Mouse (Mus musculus) lung, postnatal 4 days (tissue): ENCODE data around the gene Spag16.

Experiments used
- DNase-seq, 2 experiments: peaks; one replicate each; pipeline ENCODE4 v3.0.0; 2021

The Spag16 gene

DNA sequence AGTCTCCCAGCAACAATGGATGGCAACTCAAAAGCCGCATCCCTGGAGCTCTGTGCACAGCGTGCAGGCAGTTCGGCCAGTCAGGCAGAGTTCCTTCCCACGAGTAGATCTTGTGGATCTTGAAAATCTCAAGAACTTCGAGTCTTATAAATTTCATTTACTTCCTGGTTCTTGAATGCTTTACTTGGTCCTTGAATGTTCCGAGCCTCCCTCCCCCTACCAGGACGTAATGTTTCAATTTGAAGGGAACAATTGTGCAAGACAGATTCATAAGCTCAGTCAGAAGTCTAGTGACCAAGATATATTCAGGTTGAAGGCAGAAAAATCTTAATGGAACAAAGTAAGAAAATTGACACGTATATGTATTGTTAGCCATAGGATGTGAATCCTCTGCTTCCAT lies 277.9 kb downstream of the Spag16 start:
- DNase-seq: no peak

DNA sequence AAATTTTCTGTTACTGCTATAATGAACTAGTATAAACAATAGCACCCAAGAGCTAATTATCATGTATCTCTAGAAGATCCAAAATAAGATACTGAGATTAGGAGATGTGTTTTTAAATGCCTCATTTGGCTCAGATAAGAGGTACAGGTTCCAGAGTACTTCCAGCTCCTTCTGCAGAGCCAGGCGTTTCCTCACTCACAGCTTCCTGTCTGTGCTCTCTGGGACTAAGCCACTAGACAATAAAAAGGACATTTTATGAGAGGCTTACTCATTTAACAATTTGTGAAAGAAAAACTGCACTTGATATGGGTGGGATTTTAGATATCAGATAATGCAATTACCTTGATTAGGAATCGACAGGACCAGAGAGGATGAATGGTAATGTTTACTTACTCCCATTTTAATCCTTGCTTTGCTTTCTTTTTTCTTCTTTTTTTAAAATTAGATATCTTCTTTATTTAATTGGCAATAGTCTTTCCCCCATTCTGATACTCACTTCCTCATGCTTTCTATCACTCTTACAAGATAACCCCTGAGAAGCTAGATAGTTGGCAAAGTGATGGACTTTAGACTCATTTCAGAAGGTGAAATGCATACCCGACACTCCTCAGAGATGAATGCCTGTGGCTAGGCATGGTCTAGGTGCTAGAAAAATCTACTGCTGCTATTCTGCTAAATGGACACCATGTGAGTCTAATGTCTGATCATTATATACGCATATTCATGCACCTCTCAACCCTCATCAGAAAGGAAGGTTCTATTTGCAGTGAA lies 289.6 kb downstream of the Spag16 start:
- DNase-seq: no peak

DNA sequence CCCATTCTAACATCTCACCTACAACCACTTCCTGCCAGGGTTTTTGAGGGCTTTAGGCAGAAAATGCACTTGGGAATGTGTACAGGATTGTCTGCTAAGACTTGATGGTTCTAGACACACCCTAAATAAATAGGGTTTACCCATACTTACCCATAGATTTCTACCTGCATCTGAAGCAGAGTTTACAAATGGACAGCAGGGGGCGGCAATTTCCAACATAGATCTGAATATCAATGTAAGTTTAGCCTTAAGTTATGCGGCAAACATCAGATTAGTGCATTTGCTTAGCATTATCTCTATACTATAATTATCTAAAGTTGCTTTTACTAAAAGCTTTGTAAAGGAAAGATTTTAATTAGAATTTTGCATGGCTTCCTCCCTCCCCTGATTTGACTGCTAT lies 301.3 kb downstream of the Spag16 start:
- no peak for DNase-seq

DNA sequence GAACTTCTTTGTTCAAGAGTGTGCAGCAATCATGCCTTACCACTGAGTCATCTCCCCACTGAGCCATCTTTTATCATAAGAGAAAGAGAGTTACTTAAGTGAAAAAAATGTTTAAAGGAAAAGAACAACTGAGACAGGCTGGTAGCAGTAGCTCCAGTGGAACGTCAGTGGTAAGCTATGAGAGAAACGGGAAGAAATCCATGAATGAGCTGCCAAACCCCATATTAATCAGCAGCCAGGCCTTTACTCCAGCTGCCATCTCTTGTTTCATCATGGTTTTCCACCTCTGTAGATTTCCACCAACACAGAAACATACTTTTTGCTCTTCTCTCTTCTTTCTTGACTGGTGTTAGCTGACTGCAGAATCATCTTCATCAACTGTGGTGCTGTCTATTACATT lies 308.8 kb downstream of the Spag16 start:
- no peak for DNase-seq

DNA sequence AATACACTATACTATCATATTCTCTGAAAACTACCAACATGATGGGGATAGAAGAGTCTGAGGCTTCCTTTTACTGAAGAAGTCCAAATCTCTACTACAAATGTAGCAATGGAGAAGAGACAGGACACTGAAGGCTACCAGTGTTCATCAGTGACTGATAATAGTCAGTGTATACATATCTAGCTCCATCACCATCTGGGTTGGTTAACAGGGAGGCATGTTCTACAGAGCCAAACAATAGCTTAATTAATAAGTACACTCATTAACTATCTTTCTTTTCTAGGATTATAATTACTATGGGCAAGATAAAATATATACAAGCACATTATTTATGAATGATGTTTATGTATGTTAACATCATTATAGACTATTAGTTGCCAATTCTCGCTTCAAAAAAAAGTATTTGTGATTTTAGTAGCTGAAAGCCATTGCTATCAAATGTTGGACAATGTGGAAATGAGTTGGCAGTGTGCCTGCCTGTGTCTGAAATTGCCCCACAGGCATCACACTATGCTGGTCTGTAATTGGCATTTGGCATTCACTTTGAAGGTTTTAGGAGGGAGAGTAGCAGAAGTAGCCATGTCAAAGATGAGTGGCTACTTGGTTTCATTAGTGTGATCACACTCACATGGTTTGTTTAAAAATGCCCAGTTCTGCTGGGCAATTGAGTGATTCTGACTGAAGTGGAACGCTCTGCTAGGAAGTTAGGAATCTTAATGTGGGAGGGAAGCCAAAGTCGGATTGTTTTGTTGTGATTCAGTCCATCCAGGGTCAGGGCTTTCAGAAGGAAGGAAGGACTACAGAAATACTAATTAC lies 338.8 kb downstream of the Spag16 start:
- DNase-seq: peak in 1 of 2 experiments; percentile 20

DNA sequence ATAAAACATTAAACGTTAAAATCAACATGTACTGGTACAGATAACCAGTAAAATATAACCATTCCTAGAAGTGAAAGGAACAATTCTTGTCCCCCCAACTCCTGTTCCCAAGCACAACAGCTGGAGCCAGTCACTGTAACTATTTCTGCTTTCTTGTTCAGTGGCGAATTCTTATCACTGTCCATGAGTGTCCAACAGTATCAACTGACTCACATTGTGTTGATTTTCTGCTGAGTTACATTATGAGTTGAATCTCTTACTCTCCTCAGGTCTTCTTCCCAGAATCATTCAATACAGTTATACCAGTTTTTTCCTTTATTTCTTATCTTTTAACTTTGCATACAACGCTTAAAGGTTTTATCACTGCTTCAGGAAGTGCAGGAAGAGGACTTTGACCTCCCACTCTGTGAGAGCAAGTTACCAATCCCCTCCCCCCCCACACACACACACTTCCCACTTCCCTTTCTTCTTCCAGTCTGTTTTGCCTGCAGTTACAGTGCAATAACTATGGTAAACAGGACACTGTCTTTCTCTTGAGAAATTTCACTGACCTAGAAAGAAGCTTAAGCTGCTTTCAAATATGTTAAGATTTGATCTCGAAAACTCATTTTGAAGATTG lies 353.5 kb downstream of the Spag16 start:
- no peak for DNase-seq

DNA sequence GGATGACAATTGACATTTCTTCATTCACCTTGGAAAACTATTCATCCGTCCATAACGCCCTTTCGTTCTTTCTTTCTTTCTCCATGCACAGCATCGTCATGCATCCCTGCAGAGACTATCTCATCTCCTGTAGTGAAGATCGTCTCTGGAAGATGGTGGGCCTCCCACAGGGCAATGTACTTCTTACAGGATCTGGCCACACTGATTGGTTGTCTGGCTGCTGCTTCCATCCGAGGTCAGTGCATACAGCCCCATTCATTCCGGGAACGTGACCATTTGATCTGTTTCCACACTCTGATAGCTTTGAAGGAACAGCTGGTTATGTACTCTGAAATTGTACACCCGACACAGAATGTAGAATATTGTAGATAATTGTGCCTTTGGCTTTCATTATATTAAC lies 438.0 kb downstream of the Spag16 start:
- DNase-seq: no peak

DNA sequence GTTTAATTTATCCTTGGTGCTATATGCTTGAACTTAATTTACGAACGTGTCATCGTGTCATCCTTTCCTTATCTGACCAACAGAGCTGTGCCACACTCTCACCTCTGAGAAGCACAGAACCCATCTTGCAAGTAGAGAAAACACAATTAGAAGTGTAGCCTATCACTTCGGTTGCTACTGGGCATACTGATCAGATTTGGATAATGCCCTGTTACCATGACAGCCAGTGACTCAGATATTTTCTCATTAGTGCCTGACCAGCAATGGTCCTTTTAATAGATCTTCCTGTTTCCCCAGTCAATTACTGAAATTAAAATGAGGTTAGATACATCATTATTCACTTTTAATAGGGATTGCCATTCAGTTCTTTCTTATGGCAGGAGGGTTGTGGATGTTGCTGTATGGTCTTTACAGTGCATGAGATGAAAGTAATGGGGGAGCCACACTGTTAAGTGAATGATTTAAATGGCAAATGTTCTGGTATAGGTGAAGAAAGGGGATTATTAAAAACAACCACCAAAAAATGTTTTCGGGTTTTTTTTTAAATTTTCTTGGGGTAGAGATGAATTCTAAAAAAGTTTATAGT lies 439.2 kb downstream of the Spag16 start:
- DNase-seq: no peak

DNA sequence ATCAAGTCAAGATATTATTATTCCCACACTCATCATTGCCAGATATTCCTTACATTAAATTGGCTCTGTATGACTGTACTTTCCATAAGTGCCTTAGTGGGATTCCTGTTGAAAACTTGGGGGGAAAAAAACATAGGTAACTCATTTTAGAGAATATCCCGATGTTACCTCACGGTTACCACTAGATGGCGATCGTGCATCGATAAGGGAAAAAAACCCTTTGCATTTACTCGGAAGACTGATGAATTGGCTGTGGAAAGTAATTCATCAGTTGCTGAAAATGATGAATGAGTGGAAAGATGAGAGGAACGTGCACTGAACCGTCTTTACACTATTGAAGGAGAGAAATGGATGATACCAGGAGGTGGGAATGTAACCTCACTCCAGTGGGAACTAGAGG lies 443.4 kb downstream of the Spag16 start:
- no peak for DNase-seq

DNA sequence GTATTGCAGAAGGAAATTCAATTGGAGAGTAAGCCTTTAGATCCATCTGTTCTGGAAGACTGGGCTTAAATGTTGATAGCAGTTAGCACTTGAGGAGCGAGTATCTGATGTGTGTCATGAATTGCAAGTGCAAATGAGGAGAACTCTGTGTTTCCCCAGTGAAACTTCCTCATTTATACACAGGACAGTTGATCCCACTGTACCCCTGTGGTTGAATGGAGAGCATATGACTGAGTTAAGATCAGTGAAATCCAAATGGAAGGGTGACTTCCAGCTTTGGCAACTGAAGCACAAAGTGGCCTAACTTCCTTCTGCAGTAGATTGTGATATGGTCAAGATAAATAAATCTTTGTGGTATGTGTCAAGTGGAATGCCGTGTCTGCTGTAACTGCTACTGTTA lies 446.0 kb downstream of the Spag16 start:
- no peak for DNase-seq

DNA sequence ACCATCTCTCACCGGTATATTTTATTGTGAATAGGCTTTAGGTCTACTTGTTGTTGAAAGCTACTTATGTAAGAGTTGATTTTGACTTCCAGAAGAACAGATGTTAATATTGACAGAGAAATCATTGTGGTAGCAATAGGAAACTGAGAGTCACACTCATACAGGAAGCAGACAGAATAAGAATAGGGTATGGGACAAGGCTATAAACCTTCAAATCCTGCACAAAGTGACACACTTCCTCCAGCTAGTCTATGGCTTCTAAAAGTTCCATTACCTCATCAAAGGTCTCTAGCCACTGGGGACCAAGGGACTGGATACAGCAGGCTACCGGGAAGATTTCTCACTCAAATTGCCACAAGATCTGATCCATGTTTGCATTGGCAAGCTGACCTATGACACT lies 452.5 kb downstream of the Spag16 start:
- DNase-seq: no peak

DNA sequence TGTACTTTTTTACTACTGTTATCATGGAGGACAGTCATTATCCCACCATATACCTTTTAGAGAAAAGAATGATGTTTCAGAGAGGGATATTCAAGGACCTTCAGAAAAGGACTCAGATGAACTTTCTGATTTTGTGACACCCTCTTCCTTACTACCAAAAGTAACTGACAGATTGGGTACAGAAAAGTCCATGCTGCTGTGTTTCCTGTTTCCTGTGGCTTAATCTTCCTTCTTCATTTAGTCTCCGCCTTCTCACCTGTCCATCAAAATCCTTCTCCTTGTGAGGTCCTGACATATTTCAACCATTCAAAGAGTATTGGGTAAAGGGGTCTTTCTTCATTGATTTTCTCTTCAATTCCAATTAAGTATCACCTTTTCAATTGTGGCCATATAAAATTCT lies 456.6 kb downstream of the Spag16 start:
- no peak for DNase-seq

DNA sequence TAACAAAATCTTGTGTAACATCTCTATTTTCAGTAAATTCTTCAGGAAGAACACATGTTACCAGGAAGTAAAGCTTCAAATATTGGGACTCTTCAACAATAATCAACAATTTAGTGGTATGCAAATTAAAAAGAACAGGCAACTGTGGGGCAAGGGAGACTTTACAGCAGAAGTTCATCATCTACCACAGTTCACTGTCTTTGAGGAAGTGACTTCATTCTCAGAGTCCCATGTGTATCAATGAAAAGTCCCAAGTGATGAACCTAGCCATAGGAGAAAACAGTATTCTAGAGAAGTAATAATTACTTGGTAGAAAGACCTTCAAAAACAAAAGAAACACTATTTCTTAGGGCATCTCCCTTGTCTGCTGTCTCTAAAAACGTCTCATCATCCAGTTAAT lies 457.4 kb downstream of the Spag16 start:
- DNase-seq: no peak

DNA sequence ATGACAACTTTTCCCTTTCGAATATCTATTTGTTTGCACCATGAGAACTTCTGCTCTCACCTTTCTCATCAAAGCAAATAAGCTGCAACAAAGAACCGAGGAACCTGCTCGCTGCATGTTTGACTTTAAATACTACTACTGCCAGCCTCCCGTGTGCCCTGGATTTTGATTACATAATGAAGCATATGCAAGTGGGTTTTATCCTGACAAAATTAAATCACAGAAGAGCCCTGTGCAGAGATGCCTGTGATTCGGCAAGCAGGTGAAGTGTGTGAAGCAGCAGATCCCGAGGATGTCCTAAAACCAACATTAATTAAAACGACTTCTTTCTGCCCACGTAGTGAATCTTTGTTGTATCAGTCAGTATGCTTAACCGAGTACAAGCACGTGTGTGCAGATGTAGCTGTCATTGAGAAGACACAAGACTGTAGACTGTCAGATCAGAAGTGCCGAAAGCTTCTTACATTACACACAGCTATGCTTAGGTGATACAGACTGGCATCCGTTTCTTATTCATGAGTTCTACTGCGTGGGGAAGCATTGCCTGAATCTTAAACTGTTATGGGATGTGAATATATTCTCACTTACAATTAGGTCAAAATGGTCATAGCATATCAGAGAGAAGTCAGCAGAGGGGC lies 489.5 kb downstream of the Spag16 start:
- DNase-seq: no peak

DNA sequence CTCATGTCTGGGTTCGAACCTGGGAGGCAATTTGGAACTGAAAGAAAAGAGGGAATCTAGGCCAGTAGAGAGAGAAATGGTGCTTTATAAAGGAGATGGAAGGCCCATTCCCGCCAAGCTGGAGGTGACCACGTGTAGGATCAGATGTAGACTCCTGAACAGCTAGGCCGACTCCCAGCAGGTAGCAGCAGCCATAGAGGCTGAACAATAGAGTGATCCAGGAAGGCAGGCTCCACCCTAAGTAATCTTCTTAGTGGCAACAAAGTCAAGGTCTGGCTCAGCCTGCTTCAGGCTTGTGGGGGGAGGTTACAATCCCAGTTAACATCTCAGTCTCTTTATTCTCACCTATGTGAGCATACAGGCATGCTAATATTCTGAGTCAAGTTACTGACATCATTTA lies 494.2 kb downstream of the Spag16 start:
- no peak for DNase-seq

DNA sequence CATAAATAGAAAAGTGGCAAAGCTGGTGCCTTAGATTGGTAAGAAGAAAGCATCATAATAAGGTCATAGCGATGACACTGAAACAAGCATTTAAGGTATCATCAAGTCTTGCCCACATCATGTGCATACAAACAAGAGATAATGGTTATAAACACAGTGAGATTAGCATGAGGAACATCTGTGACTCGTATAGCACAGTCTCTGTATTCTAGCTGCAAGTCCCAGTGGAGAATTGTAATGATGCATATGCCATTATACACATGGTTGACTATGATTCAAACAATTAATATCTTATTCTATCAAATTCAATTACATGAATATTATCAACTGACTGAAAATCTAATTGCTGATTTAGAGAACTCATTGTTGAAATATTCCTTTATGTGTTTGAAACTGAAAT lies 519.4 kb downstream of the Spag16 start:
- no peak for DNase-seq

DNA sequence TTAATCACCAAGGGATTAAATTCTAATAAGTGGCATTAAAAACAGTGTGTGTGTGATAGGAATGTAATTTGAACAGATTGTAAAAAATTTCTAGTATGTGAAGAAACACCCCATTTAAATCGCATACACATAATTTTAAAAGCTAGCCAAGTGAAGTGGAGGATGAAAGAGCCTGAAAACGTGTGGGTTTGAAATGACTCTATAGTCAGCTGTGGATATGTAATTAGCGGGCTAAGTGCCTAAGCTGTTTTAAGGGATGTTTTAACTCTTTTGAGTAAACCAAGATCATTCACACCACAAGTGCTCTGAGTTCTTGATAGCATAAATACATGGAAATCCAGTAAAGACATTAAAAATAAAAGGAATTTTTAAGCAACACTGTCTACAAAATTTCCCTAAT lies 524.6 kb downstream of the Spag16 start:
- no peak for DNase-seq

DNA sequence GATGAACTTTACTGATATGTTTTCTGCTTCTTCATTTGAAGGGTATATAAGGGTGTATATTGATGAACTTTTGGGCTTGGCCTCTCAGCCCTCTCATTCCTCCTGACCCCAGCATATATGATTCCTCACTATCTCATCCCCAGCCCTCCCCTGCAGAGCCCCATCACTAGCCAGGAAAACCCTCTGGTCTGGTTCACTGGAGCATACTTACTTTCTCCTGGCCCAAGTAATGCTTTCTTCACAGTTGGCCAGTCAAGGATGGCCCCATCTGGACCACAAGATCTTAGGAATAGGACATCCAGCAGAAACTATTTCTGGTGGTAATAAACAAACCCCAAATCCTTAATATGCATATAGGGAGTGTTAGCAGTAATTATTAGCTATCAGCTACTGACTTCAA lies 527.2 kb downstream of the Spag16 start:
- no peak for DNase-seq

DNA sequence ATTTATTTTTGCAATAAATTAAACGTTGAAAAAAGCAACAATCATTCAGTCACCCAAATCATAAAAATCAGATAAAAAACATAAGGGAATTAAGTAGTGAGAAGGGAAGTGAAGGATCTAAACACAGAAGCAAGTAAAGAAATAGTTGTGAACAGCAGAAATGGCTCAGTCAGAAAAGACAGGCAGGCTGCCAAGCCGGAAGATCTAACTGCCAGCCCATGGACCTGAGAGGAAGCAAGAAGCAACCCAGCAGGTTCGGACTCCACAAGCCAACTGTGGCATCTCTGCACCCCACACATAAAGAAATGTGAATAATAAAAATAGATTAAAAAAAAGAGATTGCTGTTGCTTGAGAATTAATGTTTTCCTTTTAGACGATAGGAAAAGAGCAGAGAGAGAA lies 545.0 kb downstream of the Spag16 start:
- no peak for DNase-seq

DNA sequence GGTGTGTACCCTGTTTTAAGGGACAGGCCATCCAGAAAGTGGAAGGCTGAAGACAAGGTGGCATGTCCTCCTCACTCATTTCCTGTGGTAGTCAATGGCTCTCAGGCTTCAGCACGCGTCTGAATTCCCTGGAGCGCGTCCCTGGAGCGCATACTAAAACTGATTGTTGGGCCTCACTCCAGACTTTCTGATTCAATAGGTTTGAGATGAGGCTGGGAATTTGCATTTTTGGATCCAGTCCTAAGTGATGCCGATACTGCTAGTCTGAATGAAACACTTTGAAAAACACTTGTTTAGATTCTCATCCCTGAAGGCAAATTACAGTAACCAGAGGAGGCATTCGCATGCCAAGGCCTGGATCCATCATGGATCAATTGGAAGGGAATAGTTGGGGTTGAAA lies 553.3 kb downstream of the Spag16 start:
- DNase-seq: no peak

DNA sequence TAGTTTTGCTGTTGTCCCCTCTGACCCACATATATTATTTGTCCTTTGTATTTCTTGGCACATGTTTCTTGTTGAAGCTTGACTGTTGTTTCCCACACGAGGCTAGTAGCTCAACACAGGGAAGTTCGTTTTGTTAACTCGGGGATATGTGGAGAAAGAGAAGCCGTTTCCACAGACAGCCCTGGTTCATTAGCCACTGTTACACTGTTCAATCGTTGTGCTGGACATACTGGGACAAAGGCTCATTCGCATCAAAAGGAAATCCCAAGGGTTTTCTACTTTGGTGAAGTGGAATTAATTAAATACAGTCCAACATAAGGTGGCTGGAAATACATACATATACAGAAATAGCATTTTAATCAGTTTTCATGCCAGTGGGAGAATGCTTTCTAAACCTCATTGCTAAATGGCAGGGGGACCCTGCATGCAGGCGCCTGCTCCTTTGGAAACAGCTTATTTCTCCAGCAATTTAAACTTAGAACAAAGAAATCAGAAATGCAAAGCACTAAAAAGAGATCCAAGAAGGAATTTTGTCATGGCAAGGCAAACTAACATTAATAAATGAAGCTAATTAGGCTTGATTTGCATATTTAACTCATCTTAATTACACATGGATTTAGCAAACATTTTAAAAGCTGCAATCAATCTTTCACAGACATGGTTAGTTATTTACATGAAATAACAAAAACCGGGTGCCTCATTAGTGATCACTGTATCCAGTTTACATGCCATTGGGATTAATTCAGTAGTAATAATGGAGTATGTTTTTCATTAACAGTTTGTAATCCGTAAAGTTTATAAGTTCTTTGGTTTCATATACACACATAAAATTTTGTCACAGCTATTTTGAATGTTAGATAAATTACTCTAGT lies 615.7 kb downstream of the Spag16 start:
- DNase-seq: no peak

DNA sequence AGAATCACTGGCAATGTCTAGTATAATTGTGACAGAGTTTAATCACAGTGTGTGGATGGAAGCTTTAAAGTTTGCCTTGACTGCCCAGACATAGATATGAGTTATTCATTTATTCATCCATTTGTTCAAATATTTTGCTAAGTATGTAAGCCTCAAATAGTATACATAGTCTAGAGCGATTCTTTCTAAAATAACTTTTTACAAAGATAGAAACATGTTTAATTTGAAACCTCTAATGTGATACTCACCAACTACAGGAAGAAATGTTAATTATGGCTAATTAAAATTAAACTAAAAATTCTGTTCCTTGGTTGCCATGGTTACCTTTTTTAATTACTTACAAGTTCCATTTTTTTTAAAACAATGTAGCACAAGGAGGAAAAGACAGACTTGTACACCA lies 653.1 kb downstream of the Spag16 start:
- no peak for DNase-seq
